Mouse (Mus musculus): Measurements from ENCODE around the gene Cyb5r2. TPM values are rescaled to one million over a fixed set of nuclear protein-coding genes. Genes with fewer than 3 reads are reported as not detected.
A peak's percentile ranks its signal among the peaks of the same experiment; 100 is the strongest.

Cyb5r2 gene
- polyA plus RNA-seq, 1 experiment from 2014 or later, result 0.39 TPM

- Histone ChIP-seq H3K9me3 (replicated peaks) (no peaks in the 10 kb centered on the region), H3K27me3 (ENCODE audit: low read depth, poor library complexity, severe bottlenecking) (no peaks in the 10 kb centered on the region), H3K27ac (replicated peaks) (no peak overlapping the region), H3K4me3 (no peak overlapping the region), H3K36me3 (no peaks in the 10 kb centered on the region), H3K4me1 (no peaks in the 10 kb centered on the region)
- WGBS, result 10% methylated on average over 3 of the region's 3 CpGs
- DNase-seq (ENCODE audit: low spot score), result peak; percentile 49
These were observed 8.6 kb downstream of the Cyb5r2 start for GRCm38 (mm10) chr7:107749270-107749669.

GRCm38 (mm10) chr7:107747954-107748353 lies 9.9 kb downstream of the Cyb5r2 start:
- Histone ChIP-seq H3K4me3 (no peak overlapping the region), H3K4me1 (no peaks in the 10 kb centered on the region), H3K9me3 (replicated peaks) (no peaks in the 10 kb centered on the region), H3K36me3 (no peaks in the 10 kb centered on the region), H3K27me3 (ENCODE audit: low read depth, poor library complexity, severe bottlenecking) (no peaks in the 10 kb centered on the region), H3K27ac (replicated peaks) (no peak overlapping the region)
- peak; percentile 55 for DNase-seq (ENCODE audit: low spot score)
- WGBS, result 19% methylated on average over 2 of the region's 2 CpGs

GRCm38 (mm10) chr7:107747476-107747875 lies 10.4 kb downstream of the Cyb5r2 start:
- Histone ChIP-seq H3K4me3 (no peak overlapping the region), H3K9me3 (replicated peaks) (no peaks in the 10 kb centered on the region), H3K27ac (replicated peaks) (no peak overlapping the region), H3K36me3 (no peaks in the 10 kb centered on the region), H3K27me3 (ENCODE audit: low read depth, poor library complexity, severe bottlenecking) (no peaks in the 10 kb centered on the region), H3K4me1 (no peaks in the 10 kb centered on the region)
- 87% methylated on average over 9 of the region's 9 CpGs for WGBS
- DNase-seq (ENCODE audit: low spot score), result no peak

DNA sequence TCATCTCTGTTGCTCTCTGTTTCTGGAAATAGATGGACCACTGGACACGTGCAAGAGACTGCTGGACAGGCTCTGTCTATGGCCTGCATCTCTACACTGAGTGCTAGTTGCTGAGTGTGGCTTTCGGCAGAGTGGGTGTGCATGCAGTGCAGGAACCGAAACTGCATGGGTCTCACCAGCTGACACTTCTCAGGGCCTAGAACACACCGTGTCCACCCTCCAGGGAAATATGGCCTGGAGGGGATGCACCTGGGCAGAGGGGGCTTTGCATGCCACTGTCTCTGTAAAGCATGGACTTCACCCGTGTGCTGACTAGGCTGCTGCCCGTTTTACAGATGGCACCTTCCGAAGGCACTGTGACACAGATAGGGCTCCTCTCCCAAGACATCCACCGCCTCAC lies 11.8 kb downstream of the Cyb5r2 start:
- H3K4me1 ChIP-seq, result no peaks in the 10 kb centered on the region
- no peak overlapping the region for H3K27ac ChIP-seq (replicated peaks)
- H3K9me3 ChIP-seq (replicated peaks), result no peaks in the 10 kb centered on the region
- no peaks in the 10 kb centered on the region for H3K36me3 ChIP-seq
- DNase-seq (ENCODE audit: low spot score), result no peak
- H3K4me3 ChIP-seq, result no peak overlapping the region
- WGBS, result 92% methylated on average over 8 of the region's 8 CpGs
- no peaks in the 10 kb centered on the region for H3K27me3 ChIP-seq (ENCODE audit: low read depth, poor library complexity, severe bottlenecking)

DNA sequence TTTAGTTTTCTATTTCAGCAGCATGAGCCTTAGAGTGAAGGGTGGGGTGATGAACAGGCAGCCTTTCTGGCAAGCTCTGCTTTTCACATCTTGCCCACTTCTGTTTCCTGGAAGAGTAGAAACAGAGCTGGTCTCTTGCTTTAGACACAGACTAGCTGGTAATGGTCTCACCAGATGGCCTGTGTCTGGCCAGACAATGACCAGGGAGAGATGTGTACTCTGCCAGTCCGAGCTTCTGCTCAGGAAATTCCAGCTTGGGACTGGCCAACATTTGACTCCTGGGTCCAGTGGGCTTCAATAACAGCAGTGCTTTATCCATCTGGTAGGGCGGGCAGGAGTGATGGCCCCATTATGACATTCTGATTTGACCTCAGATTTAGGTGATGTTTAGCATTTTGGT lies 12.7 kb downstream of the Cyb5r2 start:
- no peaks in the 10 kb centered on the region for H3K4me1 ChIP-seq
- 88% methylated on average over 2 of the region's 2 CpGs for WGBS
- no peak overlapping the region for H3K27ac ChIP-seq (replicated peaks)
- no peaks in the 10 kb centered on the region for H3K9me3 ChIP-seq (replicated peaks)
- H3K36me3 ChIP-seq, result no peaks in the 10 kb centered on the region
- no peaks in the 10 kb centered on the region for H3K27me3 ChIP-seq (ENCODE audit: low read depth, poor library complexity, severe bottlenecking)
- H3K4me3 ChIP-seq, result no peak overlapping the region
- DNase-seq (ENCODE audit: low spot score), result no peak

DNA sequence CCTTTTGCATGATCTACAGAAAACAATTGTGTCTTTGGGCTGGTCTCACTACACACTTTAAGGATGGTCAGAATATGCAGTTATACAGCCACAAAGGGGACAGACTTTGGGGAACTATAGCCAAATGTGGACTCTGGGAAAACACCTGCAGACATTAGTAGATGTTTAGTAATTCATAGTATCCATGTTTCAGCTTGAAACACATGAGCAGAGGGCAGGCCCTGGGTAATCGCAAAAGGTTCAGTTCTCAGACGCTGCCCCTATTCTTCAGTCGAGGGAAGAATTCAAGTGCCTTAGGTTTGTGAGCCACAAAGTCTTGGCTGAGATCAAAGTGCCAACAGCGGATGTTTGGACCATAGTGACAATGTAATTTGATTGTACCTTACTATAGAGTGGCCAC lies 13.4 kb downstream of the Cyb5r2 start:
- H3K36me3 ChIP-seq, result no peaks in the 10 kb centered on the region
- DNase-seq (ENCODE audit: low spot score), result no peak

DNA sequence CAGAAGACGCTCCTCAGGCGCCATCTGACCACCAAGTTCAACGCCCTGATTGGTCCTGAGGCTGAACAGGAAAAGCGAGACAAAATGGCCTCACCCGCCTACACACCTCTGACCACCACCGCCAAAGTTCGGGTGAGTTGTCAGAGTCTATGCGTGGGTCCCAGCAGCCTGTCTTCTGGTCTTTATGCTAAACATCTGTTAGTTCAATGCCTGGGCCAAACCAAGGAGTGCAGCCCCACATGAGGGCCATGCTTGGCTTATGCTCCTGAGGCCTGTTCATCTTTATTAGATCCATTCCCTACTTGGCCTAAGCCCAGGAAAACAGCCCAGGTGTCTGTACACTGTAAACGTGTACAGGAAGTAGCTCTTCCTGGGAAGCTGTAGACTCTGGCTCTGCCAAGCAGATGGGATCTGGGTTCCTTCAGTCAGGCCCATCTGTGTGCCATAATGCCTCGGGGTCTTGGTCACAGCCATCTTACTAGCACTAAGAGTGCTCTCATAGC lies 14.8 kb downstream of the Cyb5r2 start:
- no peak overlapping the region for H3K27ac ChIP-seq (replicated peaks)
- H3K36me3 ChIP-seq, result no peaks in the 10 kb centered on the region
- DNase-seq (ENCODE audit: low spot score), result no peak
- no peaks in the 10 kb centered on the region for H3K9me3 ChIP-seq (replicated peaks)
- H3K4me3 ChIP-seq, result no peak overlapping the region
- H3K4me1 ChIP-seq, result no peaks in the 10 kb centered on the region
- 86% methylated on average over 10 of the region's 10 CpGs for WGBS
- H3K27me3 ChIP-seq (ENCODE audit: low read depth, poor library complexity, severe bottlenecking), result no peaks in the 10 kb centered on the region

More for the DNA sequence above, 13.4 kb downstream of the Cyb5r2 start:
- WGBS, result 93% methylated on average over 4 of the region's 4 CpGs
- H3K9me3 ChIP-seq (replicated peaks), result no peaks in the 10 kb centered on the region
- H3K4me1 ChIP-seq, result no peaks in the 10 kb centered on the region
- H3K27ac ChIP-seq (replicated peaks), result no peak overlapping the region
- no peaks in the 10 kb centered on the region for H3K27me3 ChIP-seq (ENCODE audit: low read depth, poor library complexity, severe bottlenecking)
- no peak overlapping the region for H3K4me3 ChIP-seq

GRCm38 (mm10) chr7:107738726-107739125 lies 19.1 kb downstream of the Cyb5r2 start:
- DNase-seq (ENCODE audit: low spot score), result peak; percentile 19
- no peaks in the 10 kb centered on the region for H3K9me3 ChIP-seq (replicated peaks)
- 35% methylated on average over 2 of the region's 2 CpGs for WGBS

GRCm38 (mm10) chr7:107733162-107733561 lies 24.7 kb downstream of the Cyb5r2 start:
- Histone ChIP-seq H3K36me3 (no peaks in the 10 kb centered on the region), H3K4me1 (peaks cover 2% of the 10 kb centered on the region; the same call in 1 of the 2 replicates)
- 85% methylated on average over 2 of the region's 2 CpGs for WGBS

More at GRCm38 (mm10) chr7:107738726-107739125, 19.1 kb downstream of the Cyb5r2 start:
- Histone ChIP-seq H3K27me3 (ENCODE audit: low read depth, poor library complexity, severe bottlenecking) (no peaks in the 10 kb centered on the region), H3K27ac (replicated peaks) (no peak overlapping the region), H3K36me3 (no peaks in the 10 kb centered on the region), H3K4me3 (no peak overlapping the region), H3K4me1 (no peaks in the 10 kb centered on the region)

DNA sequence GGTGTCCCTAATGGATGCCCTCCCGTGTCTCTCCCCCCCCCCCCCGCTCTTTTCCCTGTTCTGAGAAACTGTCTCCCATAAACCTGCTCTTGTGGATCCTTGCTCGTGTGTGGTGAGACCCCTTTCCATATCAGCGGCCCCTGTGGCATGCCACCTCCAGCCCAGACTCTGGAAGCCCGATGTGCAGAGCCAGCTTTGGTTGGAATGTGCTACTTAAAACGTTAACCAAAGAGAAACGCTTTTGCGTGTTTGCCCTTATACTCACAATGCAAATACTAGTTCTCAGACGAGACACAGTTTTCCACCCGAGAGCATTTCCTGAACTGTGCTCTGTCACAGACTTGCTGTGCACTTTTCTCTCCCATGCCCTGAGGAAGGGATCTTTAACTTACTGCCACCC lies 27.2 kb downstream of the Cyb5r2 start:
- no peaks in the 10 kb centered on the region for H3K36me3 ChIP-seq
- H3K4me3 ChIP-seq, result no peak overlapping the region
- H3K27ac ChIP-seq (replicated peaks), result no peak overlapping the region
- no peak for DNase-seq (ENCODE audit: low spot score)
- H3K27me3 ChIP-seq (ENCODE audit: low read depth, poor library complexity, severe bottlenecking), result no peaks in the 10 kb centered on the region
- peaks cover 2% of the 10 kb centered on the region; the same call in 1 of the 2 replicates for H3K4me1 ChIP-seq
- H3K9me3 ChIP-seq (replicated peaks), result peaks cover 8% of the 10 kb centered on the region; the same call in 1 of the 2 replicates
- 86% methylated on average over 10 of the region's 10 CpGs for WGBS

More at GRCm38 (mm10) chr7:107733162-107733561, 24.7 kb downstream of the Cyb5r2 start:
- Histone ChIP-seq H3K27me3 (ENCODE audit: low read depth, poor library complexity, severe bottlenecking) (no peaks in the 10 kb centered on the region), H3K9me3 (replicated peaks) (no peaks in the 10 kb centered on the region), H3K27ac (replicated peaks) (no peak overlapping the region), H3K4me3 (no peak overlapping the region)
- DNase-seq (ENCODE audit: low spot score), result no peak

DNA sequence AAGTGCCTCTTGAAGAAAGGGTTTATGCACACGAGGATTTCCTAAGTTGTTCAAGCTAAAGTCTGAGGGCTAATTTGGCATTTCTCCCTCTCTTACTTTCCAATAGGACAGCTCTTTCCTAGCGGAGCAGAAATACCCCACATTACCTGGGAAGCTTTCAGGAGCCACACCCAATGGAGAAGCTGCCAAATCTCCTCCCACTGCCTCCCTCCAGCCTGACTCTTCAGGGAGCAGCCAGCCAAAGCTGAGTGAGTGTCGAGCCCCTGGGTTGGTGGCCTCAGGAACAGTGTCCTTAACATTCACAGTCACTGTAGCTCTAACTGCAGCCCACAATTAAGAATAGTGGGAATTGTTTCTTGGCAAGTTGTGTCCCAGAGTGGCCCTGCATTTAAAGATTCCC lies 30.3 kb downstream of the Cyb5r2 start:
- H3K27ac ChIP-seq (replicated peaks), result no peak overlapping the region
- H3K27me3 ChIP-seq (ENCODE audit: low read depth, poor library complexity, severe bottlenecking), result no peaks in the 10 kb centered on the region
- H3K36me3 ChIP-seq, result no peaks in the 10 kb centered on the region
- H3K9me3 ChIP-seq (replicated peaks), result peaks cover 11% of the 10 kb centered on the region; the same call in 1 of the 2 replicates
- peaks cover 2% of the 10 kb centered on the region; the same call in 1 of the 2 replicates for H3K4me1 ChIP-seq
- 78% methylated on average over 3 of the region's 3 CpGs for WGBS
- H3K4me3 ChIP-seq, result no peak overlapping the region
- DNase-seq (ENCODE audit: low spot score), result no peak

GRCm38 (mm10) chr7:107722536-107722935 lies 35.3 kb downstream of the Cyb5r2 start:
- no peaks in the 10 kb centered on the region for H3K27me3 ChIP-seq (ENCODE audit: low read depth, poor library complexity, severe bottlenecking)
- no peaks in the 10 kb centered on the region for H3K4me1 ChIP-seq
- H3K36me3 ChIP-seq, result no peaks in the 10 kb centered on the region
- DNase-seq (ENCODE audit: low spot score), result no peak
- H3K27ac ChIP-seq (replicated peaks), result no peak overlapping the region
- peaks cover 11% of the 10 kb centered on the region; the same call in 1 of the 2 replicates for H3K9me3 ChIP-seq (replicated peaks)
- 92% methylated on average over 4 of the region's 4 CpGs for WGBS
- H3K4me3 ChIP-seq, result no peak overlapping the region

DNA sequence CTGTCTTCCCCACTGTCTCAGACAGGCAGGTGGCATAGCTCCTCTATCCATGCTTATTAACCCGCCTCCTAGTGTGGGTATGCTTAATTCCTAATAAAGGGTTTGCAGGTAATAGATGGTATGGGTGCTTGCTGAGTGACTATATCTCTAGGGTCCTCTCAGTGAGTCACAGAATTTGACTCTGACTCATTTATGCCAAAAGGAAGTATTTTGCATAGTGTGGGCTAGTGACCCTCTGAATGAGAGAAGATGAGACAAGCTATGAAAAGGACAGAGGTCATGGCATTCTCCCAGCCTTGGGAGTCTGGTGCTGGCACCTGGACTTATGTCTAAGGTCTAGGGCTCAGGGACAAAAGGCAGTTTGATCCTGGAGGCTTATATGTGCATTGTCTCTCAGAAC lies 37.1 kb downstream of the Cyb5r2 start:
- no peaks in the 10 kb centered on the region for H3K36me3 ChIP-seq
- WGBS, result 92% methylated on average over 1 of the region's 1 CpGs
- no peak overlapping the region for H3K27ac ChIP-seq (replicated peaks)
- no peaks in the 10 kb centered on the region for H3K27me3 ChIP-seq (ENCODE audit: low read depth, poor library complexity, severe bottlenecking)
- H3K9me3 ChIP-seq (replicated peaks), result peaks cover 5% of the 10 kb centered on the region; the same call in 1 of the 2 replicates
- no peak overlapping the region for H3K4me3 ChIP-seq
- no peak for DNase-seq (ENCODE audit: low spot score)
- no peaks in the 10 kb centered on the region for H3K4me1 ChIP-seq

GRCm38 (mm10) chr7:107714067-107714466 lies 43.8 kb downstream of the Cyb5r2 start:
- WGBS, result 87% methylated on average over 5 of the region's 5 CpGs
- no peaks in the 10 kb centered on the region for H3K27me3 ChIP-seq (ENCODE audit: low read depth, poor library complexity, severe bottlenecking)
- no peaks in the 10 kb centered on the region for H3K9me3 ChIP-seq (replicated peaks)
- H3K4me1 ChIP-seq, result no peaks in the 10 kb centered on the region; the same call in 1 of the 2 replicates
- no peak overlapping the region for H3K4me3 ChIP-seq
- no peaks in the 10 kb centered on the region for H3K36me3 ChIP-seq
- no peak overlapping the region for H3K27ac ChIP-seq (replicated peaks)
- DNase-seq (ENCODE audit: low spot score), result no peak
